Mouse (Mus musculus) embryo, embryonic 9.5 days (tissue): ENCODE data around the gene Rgl1.

Source experiments
- DNase-seq: peaks from one replicate; pipeline ENCODE4 v3.0.0-alpha.2; 2017; ENCODE audit errors: extremely low spot score

Rgl1 gene

GRCm38 (mm10) chr1:152717329-152717728 is 48.8 kb downstream of the Rgl1 start:
- no peak for DNase-seq

DNA sequence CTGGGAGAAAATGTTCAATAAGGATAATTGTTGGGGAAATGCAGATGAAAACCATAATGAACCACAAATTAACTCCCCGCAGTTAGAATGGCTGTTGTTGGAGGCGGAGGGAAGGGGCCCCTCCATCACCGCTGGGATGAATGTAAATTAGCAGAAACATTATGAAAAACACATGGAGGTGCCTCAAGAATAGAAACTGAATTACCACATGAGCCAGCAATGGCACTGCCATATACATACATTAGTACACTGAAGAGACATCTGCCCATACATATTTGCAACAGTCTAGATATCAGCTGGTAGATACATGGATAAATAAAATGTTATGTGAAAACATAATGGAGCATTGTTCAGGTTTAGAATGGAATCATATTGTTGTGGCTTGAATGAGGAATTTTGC is 51.7 kb downstream of the Rgl1 start:
- no peak for DNase-seq

GRCm38 (mm10) chr1:152713924-152714323 is 52.2 kb downstream of the Rgl1 start:
- no peak for DNase-seq

DNA sequence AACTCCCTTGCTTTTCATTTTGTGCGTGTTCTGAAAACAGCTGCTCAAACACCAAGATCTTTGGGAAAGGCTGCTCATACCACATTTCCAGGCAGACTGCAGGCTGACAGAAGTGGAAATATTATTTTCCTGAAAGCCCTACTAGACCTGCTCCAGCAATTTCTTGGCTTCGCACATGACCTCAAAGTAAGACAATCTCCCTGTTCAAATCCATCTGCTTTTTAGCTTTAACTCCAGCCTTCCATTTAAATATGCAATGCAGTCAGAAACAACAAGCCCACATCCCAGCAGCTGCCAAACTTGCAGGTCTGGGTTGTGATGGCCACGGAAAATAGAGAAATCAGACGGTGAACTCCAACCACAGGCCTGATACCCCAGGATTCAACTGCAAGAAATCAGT is 55.1 kb downstream of the Rgl1 start:
- DNase-seq, result no peak

DNA sequence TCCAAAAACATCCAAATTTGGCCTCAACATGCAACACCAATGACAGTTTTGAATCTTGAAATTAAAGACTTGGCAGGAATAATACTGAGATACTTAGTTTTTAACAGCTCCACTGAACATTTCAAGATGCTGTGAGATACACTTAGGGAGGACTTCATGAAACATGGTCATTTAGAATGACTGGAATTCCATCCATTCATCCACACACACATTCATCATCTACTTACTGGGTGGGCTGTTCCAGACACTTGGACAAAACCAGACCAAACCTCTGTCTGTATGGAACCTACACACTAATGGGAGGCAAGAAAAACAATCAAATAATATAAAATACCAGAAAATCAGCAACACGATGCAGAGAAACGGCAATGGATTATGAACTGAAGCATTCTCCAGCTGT is 58.6 kb downstream of the Rgl1 start:
- DNase-seq, result no peak

GRCm38 (mm10) chr1:152703941-152704340 is 62.2 kb downstream of the Rgl1 start:
- no peak for DNase-seq

DNA sequence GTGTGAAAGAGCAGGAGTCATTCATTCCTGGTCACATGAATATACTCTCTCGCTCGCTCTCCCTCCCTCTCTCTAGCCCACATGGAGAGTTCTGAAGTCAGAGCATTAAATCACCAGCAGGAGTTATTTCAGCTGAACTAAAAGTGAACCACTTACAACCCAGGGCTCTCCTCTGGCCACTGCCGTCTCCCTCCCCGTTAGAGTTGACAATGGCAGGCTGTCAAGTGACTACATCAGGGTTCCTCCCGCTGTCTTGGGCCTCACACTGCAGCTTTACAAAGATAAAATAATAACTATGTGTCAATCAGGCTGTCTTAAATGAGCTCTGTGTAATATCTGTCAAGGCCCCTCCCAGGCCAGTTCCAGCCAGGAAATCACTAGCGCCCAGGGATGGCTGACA is 63.2 kb downstream of the Rgl1 start:
- no peak for DNase-seq

DNA sequence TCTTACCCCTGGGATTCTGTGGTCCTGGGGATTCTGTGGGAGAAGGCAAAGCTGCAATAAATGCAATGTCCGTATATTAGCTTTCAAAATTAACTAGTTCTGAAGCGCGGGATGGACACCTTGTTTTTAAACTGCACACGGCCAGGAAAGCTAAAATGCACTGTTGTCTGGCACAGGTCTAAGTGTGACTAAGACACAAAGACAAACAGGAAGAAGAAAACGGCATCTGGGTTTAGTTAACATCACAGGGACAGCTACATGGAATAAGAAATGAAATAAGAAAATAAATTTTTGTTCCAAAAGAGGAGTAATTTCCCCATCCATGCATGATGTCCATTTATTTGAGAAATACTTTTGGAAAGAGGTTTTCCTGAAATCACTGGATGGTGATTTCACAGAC is 65.1 kb downstream of the Rgl1 start:
- no peak for DNase-seq

- no peak for DNase-seq
Observed at GRCm38 (mm10) chr1:152697341-152697740, 68.8 kb downstream of the Rgl1 start.

DNA sequence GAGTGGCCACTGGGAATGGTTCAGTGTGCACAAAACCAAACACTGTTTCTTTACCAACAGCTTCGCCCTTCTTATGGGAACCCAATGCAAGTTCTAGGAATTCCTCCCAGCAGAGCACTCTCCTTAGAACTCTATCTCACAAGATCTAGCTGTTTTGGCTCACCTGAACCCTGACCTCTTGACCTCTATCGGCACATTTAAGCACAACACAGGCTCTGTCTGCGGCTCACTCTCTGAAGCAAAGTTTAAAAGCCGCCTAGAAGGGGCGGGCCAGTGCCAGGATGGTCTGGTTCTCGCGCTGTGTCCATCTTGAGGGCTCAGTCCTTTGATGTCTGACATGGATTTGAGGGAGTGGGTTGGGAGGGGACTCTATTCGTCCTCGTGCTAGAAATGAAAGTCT is 70.7 kb downstream of the Rgl1 start:
- DNase-seq, result peak; percentile 47

DNA sequence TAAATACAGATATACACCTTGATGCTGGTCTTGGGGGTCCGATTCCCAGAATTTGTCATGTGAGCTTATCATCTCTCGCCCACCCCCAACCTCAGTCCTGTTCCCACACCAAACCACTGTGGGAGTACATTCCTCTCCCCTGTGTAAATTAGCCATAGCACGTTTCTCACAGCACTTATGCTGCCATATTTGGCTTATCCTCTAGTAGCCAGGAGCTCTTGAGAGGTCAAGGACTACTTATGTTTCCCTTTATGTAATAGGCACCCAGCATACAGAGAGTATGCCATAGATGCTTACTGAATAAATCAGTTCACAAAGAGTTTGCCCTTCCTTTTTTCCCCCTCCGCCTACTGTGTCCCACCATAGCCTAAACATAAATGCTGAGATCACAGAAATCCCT is 76.2 kb downstream of the Rgl1 start:
- DNase-seq, result no peak

DNA sequence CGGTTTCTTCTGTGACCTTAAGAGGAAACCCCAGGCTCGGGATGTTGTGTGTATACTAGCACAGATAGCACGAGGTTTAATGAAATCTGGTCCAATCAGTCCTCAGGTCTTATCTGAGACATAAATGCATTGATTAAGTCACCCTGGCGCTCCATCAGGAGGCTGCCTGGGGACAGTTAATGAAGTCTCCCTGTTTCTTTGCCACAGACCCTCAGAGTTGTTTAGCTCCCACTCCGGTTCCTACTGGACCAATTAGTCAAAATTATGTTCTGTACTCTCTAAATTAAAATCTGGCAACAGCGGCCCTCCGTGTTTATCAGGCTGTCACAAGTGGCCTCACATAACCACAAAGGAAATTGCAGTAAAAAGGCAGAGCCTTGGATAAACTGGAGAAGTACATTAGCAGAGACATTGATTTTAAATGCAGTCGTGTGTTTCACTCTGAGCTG is 78.4 kb downstream of the Rgl1 start:
- DNase-seq, result no peak

DNA sequence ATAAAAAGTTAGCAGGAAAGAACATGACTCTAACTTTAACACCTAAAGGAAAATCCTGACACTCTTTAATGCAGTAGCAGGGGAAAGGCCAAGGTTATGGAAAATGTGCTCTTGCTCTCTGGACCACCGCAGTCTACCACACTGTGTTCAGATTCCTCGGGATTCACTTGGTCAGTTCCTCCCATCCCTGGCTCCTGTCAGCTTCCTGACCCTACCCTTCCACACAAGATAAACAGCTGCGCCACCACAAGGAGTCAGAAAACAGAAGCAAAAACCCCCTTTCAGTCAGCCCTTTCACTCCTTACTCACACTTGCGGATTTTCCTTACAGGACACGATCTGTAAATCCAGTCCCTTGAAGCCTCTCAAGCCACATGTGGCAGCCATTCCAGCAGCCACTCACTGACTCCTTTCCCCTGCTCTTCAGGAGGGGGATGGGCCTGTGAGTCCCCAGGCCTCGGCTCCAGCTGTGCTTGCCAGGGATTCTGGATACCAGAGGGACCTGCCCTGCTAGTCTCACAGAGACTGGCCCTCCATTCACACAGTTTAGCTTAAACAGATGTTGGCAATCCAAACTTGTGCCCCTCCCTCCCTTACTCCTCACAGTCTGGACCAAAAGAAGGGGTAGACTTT is 78.9 kb downstream of the Rgl1 start:
- peak; percentile 65 for DNase-seq

GRCm38 (mm10) chr1:152685531-152685930 is 80.6 kb downstream of the Rgl1 start:
- DNase-seq, result no peak

DNA sequence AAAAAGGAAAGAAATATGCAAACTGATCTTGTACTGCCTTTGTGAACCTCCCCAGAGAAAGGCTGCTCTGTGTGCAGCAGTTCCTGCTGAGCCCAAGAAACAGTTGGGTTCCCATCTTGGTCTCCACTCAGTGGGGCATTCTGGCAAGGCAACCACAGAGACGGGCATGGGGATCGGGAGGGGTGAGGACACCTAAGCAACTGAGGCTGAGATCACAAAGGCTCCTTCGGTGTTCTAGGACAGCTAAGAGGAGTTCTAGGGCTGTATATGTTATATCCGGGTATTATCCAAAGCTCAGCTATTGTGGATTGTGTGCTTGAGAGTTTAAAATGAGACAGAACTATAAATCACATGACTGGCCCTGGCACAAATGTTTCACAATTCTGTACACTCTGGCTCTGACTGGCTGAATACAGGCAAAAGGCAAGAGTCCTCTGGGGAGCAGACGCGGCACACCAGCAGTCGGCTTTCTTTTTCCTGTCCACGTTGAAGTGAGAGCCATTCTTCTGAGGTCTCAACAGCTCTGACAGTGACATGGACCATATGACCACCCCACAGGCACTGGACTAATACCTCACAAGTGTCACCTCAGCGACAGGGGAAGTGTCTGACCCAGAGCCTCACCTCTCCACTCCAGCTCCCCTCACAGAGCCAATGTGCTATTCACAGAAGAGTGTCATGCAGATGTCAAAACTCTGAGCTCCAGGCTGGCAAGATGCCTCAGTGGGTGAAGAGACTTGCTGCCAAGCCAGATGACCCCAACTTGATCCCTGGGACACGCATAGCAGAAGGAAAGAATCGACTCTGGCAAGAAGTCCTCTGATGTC is 83.6 kb downstream of the Rgl1 start:
- DNase-seq, result no peak

GRCm38 (mm10) chr1:152681676-152682367 is 84.3 kb downstream of the Rgl1 start:
- no peak for DNase-seq

GRCm38 (mm10) chr1:152681116-152681515 is 85.0 kb downstream of the Rgl1 start:
- DNase-seq, result no peak

GRCm38 (mm10) chr1:152678451-152678850 is 87.7 kb downstream of the Rgl1 start:
- no peak for DNase-seq

GRCm38 (mm10) chr1:152677482-152678211 is 88.5 kb downstream of the Rgl1 start:
- no peak for DNase-seq

DNA sequence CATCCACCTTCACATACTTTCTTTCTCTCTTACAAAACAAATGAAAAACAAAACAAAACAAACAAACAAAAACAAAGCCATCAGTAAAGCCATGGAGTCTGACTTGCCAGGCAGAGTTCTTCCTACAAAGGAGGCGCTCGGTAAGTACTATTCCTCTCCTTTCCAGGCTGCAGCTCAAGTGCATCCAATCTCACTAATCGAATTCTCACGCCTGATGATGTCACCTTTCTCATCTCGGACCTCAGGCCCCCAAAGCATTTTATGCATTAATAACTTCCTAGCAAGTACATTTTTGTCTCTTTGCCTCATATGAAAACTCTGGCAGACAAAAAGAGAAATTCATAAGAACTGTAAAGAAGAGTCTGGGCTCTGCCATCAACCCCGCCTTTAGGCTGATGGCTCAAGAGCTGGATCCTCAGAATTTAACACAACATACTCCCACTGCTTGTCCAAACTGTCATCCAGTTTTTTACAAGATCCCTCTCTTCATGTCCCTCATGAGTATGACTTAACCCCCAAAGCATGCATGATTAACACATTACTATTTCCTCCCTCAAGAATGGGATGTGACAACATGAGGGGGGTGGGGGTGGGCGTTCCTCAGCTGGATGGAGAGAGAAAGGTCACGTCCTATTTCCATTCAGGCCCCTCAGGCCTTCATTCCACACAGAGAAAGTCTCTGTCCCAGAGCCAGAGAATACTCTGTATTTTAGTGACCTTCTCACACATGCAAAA is 96.5 kb downstream of the Rgl1 start:
- DNase-seq, result no peak

DNA sequence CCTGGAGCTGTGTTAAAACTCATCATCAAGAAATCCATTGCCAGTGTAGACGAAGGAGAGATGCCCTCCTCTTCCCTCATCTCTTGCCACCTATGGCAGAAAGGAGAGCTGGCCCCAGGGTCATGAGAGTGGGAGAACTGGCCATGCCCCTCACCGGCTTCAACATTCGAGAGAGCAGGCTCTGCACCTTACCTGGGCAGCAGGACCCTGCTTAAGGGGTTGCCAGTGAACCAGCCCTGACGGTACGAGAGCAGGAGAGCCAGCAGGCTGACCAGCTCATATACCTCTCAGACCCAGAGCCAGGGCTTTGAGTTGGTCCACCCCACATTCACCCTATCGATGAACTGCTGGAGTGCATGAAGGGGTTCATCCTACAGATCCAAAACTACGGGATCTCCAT is 105.7 kb downstream of the Rgl1 start:
- no peak for DNase-seq
